Mouse (Mus musculus) right cerebral cortex, postnatal 4 days (tissue): ENCODE data around the gene Ccl27a.
"Not testable (repeated sequence)": the region's sequence is repeated elsewhere in the genome, so short reads cannot be mapped to it uniquely, and the experiment has no call there.

ENCODE experiments used
- DNase-seq: peaks from one replicate; pipeline ENCODE4 v3.0.0-alpha.2; 2022

The Ccl27a gene

DNA sequence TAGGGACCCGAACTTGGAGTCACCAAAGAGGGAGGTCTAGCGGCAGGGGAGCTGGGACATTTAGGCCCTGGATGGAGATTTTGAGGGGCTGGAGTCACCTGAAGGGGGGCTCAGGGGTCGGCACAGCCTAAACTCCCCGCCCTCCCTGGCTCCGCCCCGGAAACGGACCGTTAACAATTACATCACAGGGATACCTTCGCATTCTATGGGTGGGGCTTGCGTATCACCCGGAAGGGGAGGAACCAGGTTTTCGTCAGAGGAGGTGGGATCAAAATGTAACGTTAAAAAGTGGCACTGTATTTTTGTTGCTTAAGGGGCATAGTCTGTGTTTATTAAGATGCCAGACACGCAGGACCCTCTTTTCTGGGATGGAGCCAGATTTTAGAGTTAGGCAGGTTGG is at the start of gene Ccl27a:
Ccl27a (minus strand) TSS at position 246 of the 400 bp plus-strand sequence.
- peak; percentile 68 for DNase-seq

DNA sequence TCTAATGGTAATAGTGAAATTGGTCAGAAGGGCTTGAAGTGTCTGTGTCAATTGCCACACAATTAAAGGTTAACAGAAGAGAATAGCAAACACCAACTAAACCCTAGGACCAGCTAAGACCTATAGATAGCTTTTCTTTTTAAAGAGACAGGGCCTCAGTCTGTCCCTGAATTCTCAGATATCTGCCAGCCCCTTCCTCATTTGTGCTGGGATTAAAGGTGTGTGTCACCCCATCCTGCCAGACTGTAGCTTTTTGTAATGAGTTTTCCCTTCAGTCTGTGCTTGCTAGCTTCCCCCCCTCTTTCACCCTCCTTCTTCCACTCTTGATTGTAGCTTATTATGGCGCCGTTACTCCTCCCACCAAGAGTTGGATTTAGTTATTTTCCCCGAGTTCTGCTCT is 9.2 kb upstream of the Ccl27a start:
- not testable (repeated sequence) for DNase-seq

DNA sequence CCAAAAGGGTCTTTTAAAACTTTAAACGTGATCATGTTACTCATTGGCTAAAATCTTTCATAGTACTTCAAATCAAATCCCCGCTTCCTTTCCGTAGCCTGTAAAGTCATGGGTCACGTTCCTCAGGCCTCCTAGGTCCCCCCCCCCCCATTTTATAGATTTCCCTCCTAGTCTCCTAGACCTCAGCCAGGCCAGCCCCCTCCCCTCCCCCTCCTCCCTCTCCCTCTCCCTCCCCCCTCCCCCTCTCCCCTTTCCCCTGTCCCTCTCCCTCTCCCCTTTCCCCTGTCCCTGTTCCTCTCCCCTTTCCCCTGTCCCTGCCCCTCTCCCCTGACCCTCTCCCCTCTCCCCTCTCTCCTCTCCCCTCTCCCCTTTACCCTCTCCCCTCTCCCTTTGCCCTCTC is 8.7 kb upstream of the Ccl27a start:
- DNase-seq, result not testable (repeated sequence)

DNA sequence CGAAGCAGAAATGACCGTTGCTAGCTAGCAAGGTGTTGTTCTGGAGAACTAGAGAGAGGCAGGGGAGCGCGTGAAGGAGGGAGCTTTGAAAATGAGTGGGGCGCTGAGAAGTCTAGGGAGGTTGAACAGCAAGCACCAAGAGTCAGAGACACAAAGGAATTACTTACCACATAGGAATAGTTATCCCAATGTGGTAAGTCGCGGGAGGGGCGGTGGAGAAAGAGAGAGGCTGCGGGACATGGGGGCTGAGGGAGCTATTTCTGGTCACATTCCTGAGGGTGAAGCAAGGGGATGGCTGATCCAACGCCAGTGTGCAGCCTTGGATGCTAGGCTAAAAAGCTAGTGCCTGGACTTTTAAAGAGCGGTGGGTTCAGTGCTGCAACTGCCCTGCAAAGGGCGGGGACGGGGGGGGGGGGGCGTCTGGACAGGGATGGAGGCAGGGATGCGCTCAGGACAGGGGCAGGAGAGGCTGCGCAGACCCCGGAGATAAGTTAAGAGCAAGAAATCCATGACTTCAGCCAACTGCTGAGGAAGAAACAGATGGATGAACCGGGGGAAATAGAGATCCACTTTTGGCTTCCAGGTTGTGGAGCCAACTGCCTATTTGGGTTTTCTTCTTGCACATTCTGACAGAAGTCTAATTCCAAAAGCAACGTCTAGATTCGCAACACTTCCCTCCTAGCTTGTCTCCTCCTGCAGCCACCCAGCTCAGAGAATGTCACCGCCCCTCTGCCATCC is 7.9 kb upstream of the Ccl27a start:
- not testable (repeated sequence) for DNase-seq

- not testable (repeated sequence) for DNase-seq
These were observed 7.2 kb upstream of the Ccl27a start for GRCm38 (mm10) chr4:41781271-41781670.

GRCm38 (mm10) chr4:41775840-41776239 is 1.8 kb upstream of the Ccl27a start:
- not testable (repeated sequence) for DNase-seq

GRCm38 (mm10) chr4:41774506-41774905 is 459 bp upstream of the Ccl27a start:
- not testable (repeated sequence) for DNase-seq

DNA sequence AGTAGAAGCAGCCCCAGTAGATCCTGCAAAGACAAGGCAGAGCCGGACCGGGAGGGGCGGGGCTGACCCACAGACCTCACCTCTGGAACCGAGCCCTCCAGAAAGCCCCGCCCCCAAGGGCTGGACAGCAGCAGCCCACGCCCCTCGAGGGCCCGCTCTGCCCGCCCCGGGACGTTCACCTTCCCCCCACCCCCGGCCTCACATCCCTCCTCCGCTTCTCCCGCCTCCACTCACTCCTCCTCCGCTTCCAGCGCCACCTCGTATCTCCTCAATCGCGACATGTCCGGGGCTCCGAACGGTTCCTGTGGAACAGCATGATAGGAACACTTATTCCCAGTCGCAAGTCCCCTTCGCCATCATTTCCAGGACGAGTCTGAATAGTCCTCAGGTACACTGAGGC is 545 bp downstream of the Ccl27a start:
- DNase-seq, result peak; percentile 48

DNA sequence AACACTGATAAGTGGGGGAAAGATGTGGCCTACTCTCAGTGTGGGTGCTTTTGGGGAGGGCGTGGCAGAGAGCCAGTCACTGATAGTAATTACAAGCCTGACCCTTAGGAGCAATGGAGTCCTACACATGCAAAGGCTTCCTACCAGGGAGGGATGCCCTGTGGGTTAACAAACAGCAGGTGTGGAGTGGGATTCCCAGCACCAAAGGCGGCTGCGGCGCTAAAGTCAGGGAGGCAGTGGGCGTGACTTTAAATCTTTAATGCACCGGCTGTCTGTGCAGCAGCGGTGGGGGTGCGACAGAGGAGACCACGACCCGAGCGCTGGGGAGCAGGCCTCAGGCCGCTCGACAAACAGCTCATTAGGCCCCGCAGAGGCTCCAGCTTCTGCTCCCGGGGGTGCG is 1.1 kb downstream of the Ccl27a start:
- DNase-seq, result not testable (repeated sequence)

- DNase-seq, result not testable (repeated sequence)
These were observed 6.7 kb downstream of the Ccl27a start for GRCm38 (mm10) chr4:41767301-41767700.

- DNase-seq, result not testable (repeated sequence)
These were observed 10.9 kb downstream of the Ccl27a start for GRCm38 (mm10) chr4:41763176-41763575.

DNA sequence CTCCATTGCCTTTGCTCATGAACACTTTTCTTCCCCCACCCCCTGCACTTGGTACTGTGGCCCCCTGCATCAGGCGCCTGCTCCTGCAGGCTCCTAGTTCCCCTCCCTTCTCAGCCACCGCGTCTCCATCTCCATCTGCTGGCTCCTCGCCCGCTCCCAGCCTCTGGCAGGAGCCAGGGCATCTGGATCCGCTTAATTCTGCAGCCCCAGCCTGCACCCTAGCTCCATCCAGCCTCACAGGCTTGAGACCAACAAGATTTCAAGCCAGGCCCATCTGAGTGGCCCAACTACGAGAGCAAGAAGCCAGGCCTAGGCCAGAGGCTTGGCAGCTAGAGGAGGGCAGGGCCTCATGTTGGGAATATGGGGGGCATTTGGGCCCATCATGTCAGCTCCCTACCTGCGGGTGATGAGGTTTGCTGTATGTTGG is 11.3 kb downstream of the Ccl27a start:
- DNase-seq, result peak; percentile 62

- DNase-seq, result no peak
These were observed 11.9 kb downstream of the Ccl27a start for GRCm38 (mm10) chr4:41762099-41762687.

DNA sequence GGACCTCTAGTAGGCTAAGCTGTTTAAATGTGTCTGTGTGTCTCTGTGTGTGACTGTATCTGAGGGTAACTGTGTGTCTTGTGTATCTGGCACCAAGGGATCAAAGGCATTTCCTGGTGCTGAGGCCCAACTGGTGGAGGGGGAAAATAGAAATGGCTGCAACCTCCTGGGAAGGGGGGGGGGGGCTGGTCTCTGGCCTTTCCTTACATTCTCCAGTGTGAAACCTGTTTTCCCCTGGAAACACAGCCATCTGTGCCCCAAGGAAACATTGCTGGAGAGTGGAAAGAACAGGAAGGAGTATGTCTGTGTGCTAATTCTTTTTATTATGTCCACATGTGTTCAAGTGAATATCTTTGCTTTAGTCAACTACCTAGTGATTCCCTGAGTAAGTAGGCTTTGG is 12.4 kb downstream of the Ccl27a start:
- DNase-seq, result no peak

GRCm38 (mm10) chr4:41760911-41761310 is 13.1 kb downstream of the Ccl27a start:
- no peak for DNase-seq

DNA sequence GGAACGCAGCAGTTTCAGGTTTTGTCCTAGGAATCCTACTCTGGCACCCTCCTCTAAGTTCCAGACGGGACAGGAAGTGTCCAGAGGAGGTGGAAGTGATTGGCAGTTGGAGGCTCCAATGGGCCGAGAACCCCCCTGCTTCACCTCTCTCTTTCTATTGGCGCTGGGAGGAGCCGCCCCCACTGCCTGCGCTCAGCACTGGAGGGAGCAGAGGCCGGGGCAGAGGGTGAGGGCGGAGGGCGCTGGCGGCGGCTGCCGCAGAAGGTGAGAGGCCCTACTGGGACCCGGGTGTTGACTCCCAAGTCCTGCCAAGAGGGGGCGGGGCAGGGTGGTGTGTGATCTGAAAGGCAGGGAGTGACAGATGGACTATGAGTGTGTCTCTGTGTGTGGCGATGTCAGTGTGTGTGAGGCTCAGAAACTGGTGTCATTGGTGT is 13.7 kb downstream of the Ccl27a start:
- DNase-seq, result peak; percentile 55

DNA sequence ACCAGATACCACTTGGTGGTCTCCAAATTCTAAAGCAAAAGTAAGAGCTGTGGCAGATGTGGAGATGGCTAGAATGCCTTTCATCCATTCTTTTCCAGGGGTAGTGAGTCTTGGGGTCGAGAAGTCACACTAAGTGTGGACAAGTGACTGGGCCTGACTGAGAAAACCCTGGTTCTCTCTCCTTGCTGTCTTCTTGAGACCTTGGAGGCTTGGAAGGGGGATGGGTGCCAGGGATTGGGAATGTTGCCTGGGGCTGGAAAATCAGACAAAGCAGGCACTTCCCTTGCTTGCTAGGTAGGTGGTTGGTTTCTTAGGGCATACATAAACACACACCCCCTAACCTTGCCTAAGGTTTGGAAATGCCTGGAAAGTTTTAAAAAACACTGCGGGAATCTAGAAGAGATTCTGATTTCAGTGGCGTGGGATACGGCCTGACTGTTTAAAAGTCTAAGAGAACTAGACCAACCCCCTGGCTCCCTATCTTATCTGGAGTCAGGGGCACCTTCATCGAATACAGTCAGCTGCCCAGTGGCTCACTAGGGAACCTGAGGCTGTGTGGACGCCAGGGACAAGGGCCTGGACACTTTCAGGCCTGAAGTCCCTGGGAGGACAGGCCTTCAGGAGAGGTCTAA is 14.3 kb downstream of the Ccl27a start:
- DNase-seq, result no peak

GRCm38 (mm10) chr4:41759206-41759605 is 14.8 kb downstream of the Ccl27a start:
- DNase-seq, result peak; percentile 55

GRCm38 (mm10) chr4:41758701-41759100 is 15.3 kb downstream of the Ccl27a start:
- no peak for DNase-seq

GRCm38 (mm10) chr4:41758021-41758420 is 16.0 kb downstream of the Ccl27a start:
- no peak for DNase-seq

GRCm38 (mm10) chr4:41757321-41757720 is 16.7 kb downstream of the Ccl27a start:
- DNase-seq, result no peak

GRCm38 (mm10) chr4:41756440-41756839 is 17.6 kb downstream of the Ccl27a start:
- DNase-seq, result no peak

DNA sequence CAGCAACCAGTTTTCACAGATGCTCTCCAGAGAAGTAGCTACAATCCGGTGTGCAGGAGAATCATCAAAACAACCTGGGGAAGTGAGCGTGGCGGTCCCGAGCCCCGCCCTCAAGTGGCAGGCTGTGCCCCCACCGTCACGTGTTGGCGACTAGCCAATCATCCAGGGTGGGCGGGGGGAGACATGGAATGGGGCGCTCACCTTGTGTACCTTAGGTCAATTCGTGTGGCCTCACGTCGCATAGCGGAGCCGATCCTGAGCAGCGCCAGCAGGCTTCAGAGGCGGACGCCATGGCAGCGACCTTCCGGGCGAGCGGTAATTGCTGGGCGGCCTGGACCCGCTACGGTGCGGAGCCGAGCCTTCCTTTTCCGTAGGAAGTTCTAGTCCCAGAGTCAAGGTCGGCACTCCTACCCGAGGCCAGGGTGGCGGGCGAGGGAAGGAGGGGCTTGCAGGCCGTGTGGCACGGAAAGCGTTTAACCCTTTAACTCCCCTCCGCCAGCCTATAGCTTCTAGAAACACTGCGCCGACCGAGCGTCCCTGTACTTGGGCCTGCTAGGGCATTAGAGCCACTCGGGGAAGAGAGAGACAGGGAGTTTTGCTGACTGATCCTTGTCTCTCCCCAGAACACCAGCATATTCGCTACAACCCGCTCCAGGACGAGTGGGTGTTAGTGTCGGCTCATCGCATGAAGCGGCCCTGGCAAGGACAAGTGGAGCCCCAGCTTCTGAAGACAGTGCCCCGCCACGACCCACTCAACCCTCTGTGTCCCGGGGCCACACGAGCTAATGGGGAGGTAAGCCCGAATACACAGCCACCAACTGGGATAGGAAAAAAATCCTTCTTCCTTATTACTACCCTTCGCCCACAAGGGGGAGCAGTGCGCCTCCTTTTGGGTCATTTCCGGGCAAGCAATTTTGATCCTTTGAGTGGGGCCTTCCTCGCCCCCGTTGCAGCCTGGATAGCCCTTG is 18.4 kb downstream of the Ccl27a start, which contains the start of gene Sigmar1:
Sigmar1 (minus strand) TSS at position 820 of the 968 bp plus-strand sequence.
- DNase-seq, result peak; percentile 85
